Mouse (Mus musculus): ENCODE measurements around the gene Klhl25. TPM values are rescaled to one million over a fixed set of nuclear protein-coding genes. Genes with fewer than 3 reads are reported as not detected.
"Not testable (repeated sequence)": the region's sequence is repeated elsewhere in the genome, so short reads cannot be mapped to it uniquely, and the experiment has no call there.

Klhl25 gene
- polyA plus RNA-seq, 1 experiment from 2014 or later: 15.9 TPM

DNA sequence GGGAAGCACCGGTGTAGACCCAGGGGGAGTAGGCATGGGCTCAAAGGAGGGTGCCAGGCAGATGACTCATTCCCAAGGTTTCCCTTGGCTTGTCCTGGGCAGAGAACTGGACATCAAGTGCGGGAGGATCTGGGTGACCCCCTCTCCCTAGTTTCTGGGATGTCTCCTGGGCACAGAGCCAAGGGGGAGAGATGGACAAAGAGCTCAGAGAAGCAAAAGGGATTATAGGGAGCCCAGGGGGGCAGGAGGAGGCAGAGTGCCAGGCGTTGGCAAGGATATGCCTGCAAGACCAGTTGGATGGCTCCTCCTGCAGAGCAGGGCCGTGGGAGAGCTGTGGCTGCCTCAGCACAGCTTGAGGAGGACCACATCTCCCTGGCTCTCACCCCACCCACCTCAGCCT, 4.3 kb downstream of the Klhl25 start:
- no peak overlapping the region for H3K9ac ChIP-seq (ENCODE audit: low read depth, low read length)
- no peak overlapping the region for H3K27ac ChIP-seq (ENCODE audit: low read depth, low read length)
- H3K36me3 ChIP-seq (ENCODE audit: control insufficient read depth, insufficient read depth, low read length): peaks cover 4% of the 10 kb centered on the region; the same call in 1 of the 2 replicates
- H3K27me3 ChIP-seq (ENCODE audit: control insufficient read depth, insufficient read depth, low read length): no peaks in the 10 kb centered on the region
- no peak for ATAC-seq (ENCODE audit: low FRiP score, low TSS enrichment)
- WGBS: 73% methylated on average over 4 of the region's 4 CpGs
- no peak overlapping the region for H3K4me2 ChIP-seq (replicated peaks; ENCODE audit: low read depth, low read length)
- H3K4me3 ChIP-seq (ENCODE audit: low read length): no peak overlapping the region
- peaks cover 35% of the 10 kb centered on the region for H3K4me1 ChIP-seq (ENCODE audit: control insufficient read depth, insufficient read depth, low read length)
- H3K9me3 ChIP-seq (ENCODE audit: control insufficient read depth, low read length): no peaks in the 10 kb centered on the region

DNA sequence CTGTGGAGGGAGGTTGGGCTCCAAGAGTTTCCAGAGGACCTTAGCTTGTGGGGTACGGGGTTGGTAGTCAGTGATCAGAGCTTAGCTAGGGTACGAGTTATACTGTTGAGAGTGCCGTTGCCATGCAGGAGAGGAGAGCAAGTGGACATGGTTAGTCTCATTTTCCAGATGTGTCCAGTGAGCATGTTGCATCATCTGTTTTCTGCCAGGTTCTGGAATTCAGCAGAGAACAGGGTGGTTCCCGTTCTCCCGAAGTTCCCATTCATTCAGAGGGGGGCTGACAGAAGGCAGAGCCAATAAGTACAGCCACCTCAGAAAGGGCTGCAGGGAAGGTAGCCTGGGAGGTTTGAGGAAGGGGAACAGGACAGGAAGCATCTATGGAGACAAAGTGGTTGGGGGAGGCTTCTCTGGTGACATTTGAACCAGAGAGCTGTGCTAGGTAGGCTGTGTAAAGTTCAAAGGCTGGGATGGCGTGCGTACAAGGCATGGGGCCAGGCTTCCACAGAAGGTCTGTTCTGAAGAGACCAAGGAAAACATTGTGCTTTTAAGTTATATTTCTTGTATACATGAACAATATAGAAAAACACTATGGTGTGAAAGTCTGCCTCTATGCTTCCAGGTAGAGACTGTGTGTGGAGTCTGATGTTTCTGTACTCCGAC, 5.2 kb downstream of the Klhl25 start:
- Histone ChIP-seq H3K9me3 (ENCODE audit: control insufficient read depth, low read length) (no peaks in the 10 kb centered on the region), H3K27me3 (ENCODE audit: control insufficient read depth, insufficient read depth, low read length) (no peaks in the 10 kb centered on the region), H3K36me3 (ENCODE audit: control insufficient read depth, insufficient read depth, low read length) (peaks cover 4% of the 10 kb centered on the region; the same call in 1 of the 2 replicates), H3K4me3 (ENCODE audit: low read length) (no peak overlapping the region), H3K4me2 (replicated peaks; ENCODE audit: low read depth, low read length) (no peak overlapping the region), H3K9ac (ENCODE audit: low read depth, low read length) (no peak overlapping the region), H3K27ac (ENCODE audit: low read depth, low read length) (no peak overlapping the region), H3K4me1 (ENCODE audit: control insufficient read depth, insufficient read depth, low read length) (peaks cover 35% of the 10 kb centered on the region)
- no peak for ATAC-seq (ENCODE audit: low FRiP score, low TSS enrichment)
- 70% methylated on average over 8 of the region's 8 CpGs for WGBS

DNA sequence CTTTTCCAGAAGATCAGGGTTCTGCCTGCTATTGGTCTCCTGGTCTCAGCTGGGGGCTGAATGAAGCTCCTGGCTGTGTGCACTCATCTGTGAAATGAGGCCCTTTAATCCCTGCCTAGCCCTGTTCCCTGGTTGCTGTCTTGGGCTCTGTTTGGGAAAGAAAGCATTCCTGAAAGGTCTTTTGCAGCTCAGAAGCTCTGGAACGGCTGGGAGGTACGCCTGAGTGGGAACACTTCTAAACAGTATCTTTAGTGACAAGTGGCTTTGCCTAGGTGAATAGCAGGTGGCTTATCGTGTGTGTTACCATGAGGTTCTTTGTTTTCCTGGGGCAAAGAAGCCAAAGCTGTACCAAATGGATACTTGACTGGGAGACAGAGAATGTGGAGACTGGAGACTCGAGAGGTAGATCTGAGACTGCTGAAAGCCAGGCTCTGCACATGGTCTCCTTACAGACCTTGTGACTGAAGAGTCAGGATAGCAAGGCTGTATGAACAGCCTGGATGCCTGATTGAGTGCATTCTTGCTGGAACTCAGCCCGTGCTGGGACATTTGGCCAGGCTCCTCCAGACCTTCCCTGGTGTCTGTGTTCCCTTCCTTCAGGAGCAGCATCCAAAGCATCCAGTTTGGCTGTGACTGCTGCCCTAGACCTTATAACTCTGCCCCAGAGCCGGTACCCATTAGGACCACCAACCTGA, 6.3 kb downstream of the Klhl25 start:
- Histone ChIP-seq H3K9me3 (ENCODE audit: control insufficient read depth, low read length) (no peaks in the 10 kb centered on the region), H3K27ac (ENCODE audit: low read depth, low read length) (peak overlapping the region; percentile 44; the same call in 1 of the 2 replicates), H3K9ac (ENCODE audit: low read depth, low read length) (no peak overlapping the region), H3K4me3 (ENCODE audit: low read length) (no peak overlapping the region), H3K4me2 (replicated peaks; ENCODE audit: low read depth, low read length) (no peak overlapping the region), H3K27me3 (ENCODE audit: control insufficient read depth, insufficient read depth, low read length) (no peaks in the 10 kb centered on the region), H3K36me3 (ENCODE audit: control insufficient read depth, insufficient read depth, low read length) (peaks cover 4% of the 10 kb centered on the region; the same call in 1 of the 2 replicates), H3K4me1 (ENCODE audit: control insufficient read depth, insufficient read depth, low read length) (peaks cover 31% of the 10 kb centered on the region)
- WGBS: 30% methylated on average over 6 of the region's 6 CpGs
- peak; percentile 48; the same call in 1 of the 2 replicates for ATAC-seq (ENCODE audit: low FRiP score, low TSS enrichment)

DNA sequence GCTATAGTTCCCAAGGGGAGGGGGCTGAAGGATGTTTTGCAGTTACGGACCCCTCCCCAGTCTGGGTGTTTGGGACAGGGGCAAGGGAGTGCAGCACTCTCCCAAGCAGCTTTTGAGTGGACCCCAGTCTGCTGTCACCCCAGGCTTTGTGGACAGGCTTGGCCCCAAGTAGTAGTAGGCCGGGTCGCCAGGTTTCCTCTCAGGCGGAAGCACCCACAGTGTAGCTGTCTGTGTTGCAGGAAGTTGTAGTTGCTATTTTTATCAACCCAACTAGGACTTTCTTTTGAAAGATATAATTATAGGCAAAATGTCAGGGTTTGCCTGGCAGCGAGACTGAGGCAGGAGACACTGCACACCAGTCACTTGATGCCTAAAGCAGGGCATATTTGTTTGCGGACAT, 6.9 kb downstream of the Klhl25 start:
- ATAC-seq (ENCODE audit: low FRiP score, low TSS enrichment): no peak
- Histone ChIP-seq H3K9me3 (ENCODE audit: control insufficient read depth, low read length) (no peaks in the 10 kb centered on the region), H3K4me3 (ENCODE audit: low read length) (no peak overlapping the region), H3K36me3 (ENCODE audit: control insufficient read depth, insufficient read depth, low read length) (peaks cover 4% of the 10 kb centered on the region; the same call in 1 of the 2 replicates), H3K27ac (ENCODE audit: low read depth, low read length) (no peak overlapping the region), H3K4me1 (ENCODE audit: control insufficient read depth, insufficient read depth, low read length) (peaks cover 26% of the 10 kb centered on the region), H3K27me3 (ENCODE audit: control insufficient read depth, insufficient read depth, low read length) (no peaks in the 10 kb centered on the region), H3K4me2 (replicated peaks; ENCODE audit: low read depth, low read length) (no peak overlapping the region), H3K9ac (ENCODE audit: low read depth, low read length) (no peak overlapping the region)
- 74% methylated on average over 6 of the region's 6 CpGs for WGBS

DNA sequence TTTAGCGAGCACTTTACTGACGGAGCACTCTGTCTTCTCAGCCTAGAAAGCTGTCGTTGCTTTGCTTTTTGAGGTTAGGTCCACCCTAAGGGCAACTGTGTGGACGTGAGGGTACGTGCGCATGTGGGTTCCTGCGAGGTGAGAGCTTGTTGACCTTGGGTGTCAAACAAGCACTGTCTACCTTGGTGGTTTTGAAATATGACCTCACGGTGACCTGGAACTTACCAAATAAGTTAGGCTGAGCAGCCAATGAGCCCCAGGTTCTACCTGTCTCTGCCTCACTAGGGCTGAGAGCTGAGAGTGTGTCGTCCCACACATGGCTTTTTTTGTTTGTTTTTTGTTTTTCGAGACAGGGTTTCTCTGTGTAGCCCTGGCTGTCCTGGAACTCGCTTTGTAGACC, 8.1 kb downstream of the Klhl25 start:
- Histone ChIP-seq H3K27ac (ENCODE audit: low read depth, low read length) (no peak overlapping the region), H3K4me2 (replicated peaks; ENCODE audit: low read depth, low read length) (no peak overlapping the region)

DNA sequence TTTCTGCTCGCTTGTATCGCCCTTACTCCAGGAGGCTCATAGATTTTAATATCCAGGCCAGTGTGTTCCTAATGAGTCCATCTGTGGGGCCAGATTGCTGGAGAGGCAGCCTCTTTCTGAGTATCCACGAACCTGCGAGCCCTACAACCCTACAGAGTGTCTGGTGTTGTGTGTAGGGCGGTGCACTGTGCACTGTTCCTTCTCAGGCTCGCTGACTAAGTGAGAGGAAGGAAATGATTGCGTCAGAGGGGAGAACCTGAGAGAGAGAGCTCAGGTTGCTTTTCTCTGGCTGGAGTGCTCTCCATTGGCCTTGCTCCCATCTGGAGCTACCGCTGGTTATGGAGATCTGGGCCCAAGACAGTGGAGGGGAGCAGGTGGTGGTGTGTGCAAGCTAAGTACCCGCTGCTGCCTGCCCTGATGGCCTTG, 11.7 kb downstream of the Klhl25 start:
- H3K9ac ChIP-seq (ENCODE audit: low read depth, low read length): no peak overlapping the region
- H3K4me2 ChIP-seq (replicated peaks; ENCODE audit: low read depth, low read length): no peak overlapping the region
- ATAC-seq (ENCODE audit: low FRiP score, low TSS enrichment): no peak
- H3K36me3 ChIP-seq (ENCODE audit: control insufficient read depth, insufficient read depth, low read length): peaks cover 7% of the 10 kb centered on the region; the same call in 1 of the 2 replicates
- no peaks in the 10 kb centered on the region for H3K27me3 ChIP-seq (ENCODE audit: control insufficient read depth, insufficient read depth, low read length)
- H3K4me3 ChIP-seq (ENCODE audit: low read length): no peak overlapping the region
- H3K9me3 ChIP-seq (ENCODE audit: control insufficient read depth, low read length): 0 out of 2 replicates have a peak, but pooled peaks cover 2% of the 10 kb centered on the region
- H3K4me1 ChIP-seq (ENCODE audit: control insufficient read depth, insufficient read depth, low read length): peaks cover 9% of the 10 kb centered on the region
- 79% methylated on average over 9 of the region's 9 CpGs for WGBS
- no peak overlapping the region for H3K27ac ChIP-seq (ENCODE audit: low read depth, low read length)

More for the DNA sequence above, 8.1 kb downstream of the Klhl25 start:
- Histone ChIP-seq H3K36me3 (ENCODE audit: control insufficient read depth, insufficient read depth, low read length) (peaks cover 4% of the 10 kb centered on the region; the same call in 1 of the 2 replicates), H3K4me1 (ENCODE audit: control insufficient read depth, insufficient read depth, low read length) (peaks cover 26% of the 10 kb centered on the region), H3K9ac (ENCODE audit: low read depth, low read length) (no peak overlapping the region), H3K9me3 (ENCODE audit: control insufficient read depth, low read length) (no peaks in the 10 kb centered on the region), H3K27me3 (ENCODE audit: control insufficient read depth, insufficient read depth, low read length) (no peaks in the 10 kb centered on the region), H3K4me3 (ENCODE audit: low read length) (no peak overlapping the region)
- WGBS: 79% methylated on average over 11 of the region's 11 CpGs
- ATAC-seq (ENCODE audit: low FRiP score, low TSS enrichment): no peak

DNA sequence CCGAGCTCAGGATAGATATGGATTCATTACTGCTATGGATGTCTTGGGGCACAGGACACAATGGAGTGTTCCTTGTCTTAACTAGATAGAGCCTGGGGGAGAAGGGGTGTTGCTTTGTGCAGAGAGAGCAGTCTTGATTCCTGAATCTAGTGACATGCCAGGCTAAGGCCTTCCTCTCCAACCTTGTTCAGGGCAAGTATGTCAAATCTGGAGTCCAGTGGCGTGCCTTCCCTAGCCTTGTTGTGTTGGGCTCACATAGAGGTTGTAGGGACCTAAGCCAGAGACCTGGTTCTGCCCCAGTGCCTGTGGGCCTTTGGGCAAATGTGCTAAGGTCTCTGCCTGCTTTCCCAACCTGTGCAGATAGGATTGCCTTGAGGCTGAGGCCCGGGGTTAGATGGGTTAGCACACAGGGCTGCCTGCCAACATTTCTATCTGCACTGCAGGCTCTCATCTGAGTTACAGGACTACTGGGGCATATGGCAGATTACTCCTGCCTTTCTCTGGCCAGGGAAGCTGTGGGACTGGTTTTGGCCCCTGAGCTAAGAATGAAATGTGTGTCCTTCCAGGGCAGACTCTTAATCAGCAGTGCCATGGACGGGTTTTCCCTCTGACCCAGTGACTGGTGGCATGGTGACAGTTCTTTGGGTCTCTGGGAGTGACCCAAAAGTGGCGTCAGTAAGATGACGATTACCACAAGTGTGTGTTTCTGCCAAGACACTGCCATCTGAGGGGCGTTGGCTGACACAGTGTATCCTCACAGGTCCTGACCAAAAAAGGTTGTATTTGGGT, 13.7 kb downstream of the Klhl25 start:
- not testable (repeated sequence) for H3K27ac ChIP-seq (ENCODE audit: low read depth, low read length); H3K9me3 ChIP-seq (ENCODE audit: control insufficient read depth, low read length); H3K27me3 ChIP-seq (ENCODE audit: control insufficient read depth, insufficient read depth, low read length); H3K4me2 ChIP-seq (replicated peaks; ENCODE audit: low read depth, low read length); ATAC-seq (ENCODE audit: low FRiP score, low TSS enrichment); H3K4me1 ChIP-seq (ENCODE audit: control insufficient read depth, insufficient read depth, low read length); H3K4me3 ChIP-seq (ENCODE audit: low read length); H3K9ac ChIP-seq (ENCODE audit: low read depth, low read length)
- WGBS: 90% methylated on average over 5 of the region's 7 CpGs
- H3K36me3 ChIP-seq (ENCODE audit: control insufficient read depth, insufficient read depth, low read length): peaks cover 23% of the 10 kb centered on the region

DNA sequence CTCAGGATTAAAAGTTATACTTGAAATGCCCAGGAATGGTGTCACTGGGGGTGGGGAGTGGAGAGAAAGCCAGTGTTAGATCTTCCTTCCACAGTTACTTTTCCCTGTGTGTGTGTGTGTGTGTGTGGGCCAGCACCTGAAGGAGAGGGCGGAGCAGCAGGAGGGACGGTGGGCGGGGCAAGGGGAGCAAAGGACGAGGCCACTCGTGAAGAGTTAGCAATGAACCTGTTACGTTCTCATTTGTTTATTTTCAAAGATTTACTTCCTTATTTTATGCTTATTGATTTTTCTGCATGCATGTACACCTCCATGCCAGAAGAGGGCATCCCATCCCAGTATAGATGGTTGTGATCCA, 14.3 kb downstream of the Klhl25 start:
- not testable (repeated sequence) for H3K27me3 ChIP-seq (ENCODE audit: control insufficient read depth, insufficient read depth, low read length); H3K4me1 ChIP-seq (ENCODE audit: control insufficient read depth, insufficient read depth, low read length); H3K9ac ChIP-seq (ENCODE audit: low read depth, low read length); H3K27ac ChIP-seq (ENCODE audit: low read depth, low read length); H3K4me2 ChIP-seq (replicated peaks; ENCODE audit: low read depth, low read length); H3K9me3 ChIP-seq (ENCODE audit: control insufficient read depth, low read length); H3K4me3 ChIP-seq (ENCODE audit: low read length); ATAC-seq (ENCODE audit: low FRiP score, low TSS enrichment)
- peaks cover 28% of the 10 kb centered on the region for H3K36me3 ChIP-seq (ENCODE audit: control insufficient read depth, insufficient read depth, low read length)
- 89% methylated on average over 6 of the region's 6 CpGs for WGBS

All from kidney, embryonic 14.5 days (tissue).